Mouse (Mus musculus) liver, adult 2 months (tissue): ENCODE data around the gene Gm10837.

Experiments used
- CTCF ChIP-seq: fragments of 200-500 bp; IDR thresholded peaks from 2 replicates; pipeline ENCODE4 v1.5.1; 2011; ENCODE audit warnings: low read depth, low read length, control low read depth
- POLR2A ChIP-seq: fragments of 200-500 bp; IDR thresholded peaks from 2 replicates; pipeline ENCODE4 v1.6.1; 2011; ENCODE audit warnings: low read length, control low read depth; ENCODE audit not compliant: insufficient read depth; ENCODE audit errors: extremely low read depth

DNA sequence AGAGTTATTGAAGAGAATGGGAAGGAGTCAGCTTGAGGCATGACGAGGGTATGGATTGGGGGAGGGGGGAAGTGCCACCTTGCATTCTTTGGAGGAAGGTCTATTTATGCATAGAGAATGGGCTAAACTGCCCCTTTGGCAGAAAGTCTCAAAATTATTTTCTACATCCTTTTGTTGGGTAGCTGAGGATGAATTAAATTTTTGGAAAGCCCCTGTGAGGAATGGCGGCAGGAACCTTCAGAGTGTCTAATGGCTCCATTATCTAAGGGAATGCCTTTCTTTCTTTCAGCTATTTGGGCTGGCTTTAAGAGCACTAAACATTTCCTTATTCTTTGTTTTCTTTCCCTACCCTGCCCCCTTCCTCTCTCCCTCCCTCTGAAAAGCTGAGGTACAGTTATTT lies 10.0 kb upstream of the Gm10837 start:
- TF ChIP-seq CTCF: no peak
- TF ChIP-seq POLR2A: no peak
